Mouse (Mus musculus) CH12.LX (cell line): ENCODE data around the gene Gm45713.

Experiments used
- CTCF ChIP-seq, 2 experiments: IDR thresholded peaks in 1 of 2; conservative IDR thresholded peaks in 1 of 2; 2 replicates each; pipeline ENCODE4 v1.5.1; 2011 to 2012; ENCODE audit warnings: low read depth in 2 of 2, low read length in 2 of 2, improper control_type of control experiment in 1 of 2, inconsistent platforms in 1 of 2, mild to moderate bottlenecking in 1 of 2, moderate library complexity in 1 of 2
- EP300 ChIP-seq: IDR thresholded peaks from 2 replicates; pipeline ENCODE4 v1.6.1; 2011; ENCODE audit warnings: low read length, improper control_type of control experiment
- HCFC1 ChIP-seq: IDR thresholded peaks from 2 replicates; pipeline ENCODE4 v1.6.1; 2012; ENCODE audit warnings: low read depth, mild to moderate bottlenecking, inconsistent platforms, low read length, improper control_type of control experiment

- TF ChIP-seq HCFC1 (no peak), CTCF (conservative IDR thresholded peaks at IDR 0.05 in 1 of 2, IDR thresholded peaks at IDR 0.05 in 1 of 2; ENCODE audit: low read depth in 2 of 2, low read length in 2 of 2) (no peak), EP300 (no peak)
Observed at GRCm38 (mm10) chr7:45106441-45106840, 29.6 kb downstream of the Gm45713 start.
